Mouse (Mus musculus) liver, embryonic 11.5 days (tissue): ENCODE measurements at regions not wholly inside any gene's neighbourhood (a gene's known extent, or its start where the extent isn't known, plus 50 kb on each side); places are given as distances from the start of the nearest gene placed in this dataset.

Experiments used
- ATAC-seq: fragments of 200-750 bp; cut with Nextera tagmentation; replicated peaks from 2 replicates; pipeline ENCODE4 v1.8.0; 2017; ENCODE audit warnings: moderate number of reproducible peaks, mild to moderate bottlenecking, moderate TSS enrichment, moderate library complexity; ENCODE audit not compliant: low FRiP score
- DNase-seq: peaks from one replicate; pipeline ENCODE4 v3.0.0-alpha.2; 2017; ENCODE audit warnings: low spot score
- H3K27ac ChIP-seq: fragments of 300-500 bp; sonication (generic); 2 replicates; pipeline ENCODE4 v1.5.1; 2014; ENCODE audit warnings: mild to moderate bottlenecking, low read depth, low read length, control low read depth
- H3K27me3 ChIP-seq: fragments of 300-500 bp; sonication (generic); replicated peaks from 2 replicates; pipeline ENCODE4 v1.6.1; 2014; ENCODE audit warnings: low read length, mixed read lengths; ENCODE audit not compliant: control insufficient read depth, insufficient read depth
- H3K36me3 ChIP-seq: fragments of 300-500 bp; sonication (generic); 2 replicates; pipeline ENCODE4 v1.6.1; 2014; ENCODE audit warnings: mild to moderate bottlenecking, low read length, moderate library complexity, mixed read lengths; ENCODE audit not compliant: control insufficient read depth, insufficient read depth
- H3K4me1 ChIP-seq: fragments of 300-500 bp; sonication (generic); replicated peaks from 2 replicates; pipeline ENCODE4 v1.6.1; 2014; ENCODE audit warnings: low read length, mixed read lengths; ENCODE audit not compliant: control insufficient read depth, insufficient read depth
- H3K4me2 ChIP-seq: fragments of 300-500 bp; sonication (generic); 2 replicates; pipeline ENCODE4 v1.6.1; 2014; ENCODE audit warnings: mild to moderate bottlenecking, control low read depth, moderate library complexity
- H3K4me3 ChIP-seq: fragments of 300-500 bp; sonication (generic); 2 replicates; pipeline ENCODE4 v1.5.1; 2014; ENCODE audit warnings: low read depth, low read length, control low read depth
- H3K9ac ChIP-seq: fragments of 300-500 bp; sonication (generic); 2 replicates; pipeline ENCODE4 v1.6.1; 2014; ENCODE audit warnings: low read depth, low read length, control low read depth
- H3K9me3 ChIP-seq: fragments of 300-500 bp; sonication (generic); 2 replicates; pipeline ENCODE4 v1.6.1; 2016; ENCODE audit warnings: low read length, inconsistent platforms, mixed read lengths; ENCODE audit not compliant: control insufficient read depth
- WGBS: fragments of 180-500 bp; shearing (Covaris S2); extraction: QIAGEN DNeasy Blood & Tissue Kit; methylation state at CpG from one replicate; pipeline ENCODE4 v1.1.7; 2014; 5-methylcytosine and 5-hydroxymethylcytosine counted together

- H3K9me3 ChIP-seq, result no peaks in the 10 kb centered on the region
- no peak overlapping the region for H3K4me2 ChIP-seq
- no peaks in the 10 kb centered on the region for H3K27me3 ChIP-seq
- no peaks in the 10 kb centered on the region for H3K36me3 ChIP-seq
- 43% methylated on average over 4 of the region's 4 CpGs for WGBS
- H3K27ac ChIP-seq, result no peak overlapping the region
- ATAC-seq (no peak), DNase-seq (no peak)
- no peaks in the 10 kb centered on the region for H3K4me1 ChIP-seq
- no peak overlapping the region for H3K9ac ChIP-seq
- no peak overlapping the region for H3K4me3 ChIP-seq
These were observed 116.2 kb upstream of the Mpped2 start for GRCm38 (mm10) chr2:106576746-106577323.

GRCm38 (mm10) chr2:106578062-106578461 is 115.0 kb upstream of the Mpped2 start:
- H3K27me3 ChIP-seq, result no peaks in the 10 kb centered on the region
- 68% methylated on average over 1 of the region's 1 CpGs for WGBS
- no peaks in the 10 kb centered on the region for H3K4me1 ChIP-seq
- no peaks in the 10 kb centered on the region for H3K36me3 ChIP-seq
- H3K27ac ChIP-seq, result no peak overlapping the region
- H3K4me3 ChIP-seq, result no peak overlapping the region
- H3K9ac ChIP-seq, result no peak overlapping the region
- DNase-seq (no peak), ATAC-seq (no peak)
- no peak overlapping the region for H3K4me2 ChIP-seq
- no peaks in the 10 kb centered on the region for H3K9me3 ChIP-seq

DNA sequence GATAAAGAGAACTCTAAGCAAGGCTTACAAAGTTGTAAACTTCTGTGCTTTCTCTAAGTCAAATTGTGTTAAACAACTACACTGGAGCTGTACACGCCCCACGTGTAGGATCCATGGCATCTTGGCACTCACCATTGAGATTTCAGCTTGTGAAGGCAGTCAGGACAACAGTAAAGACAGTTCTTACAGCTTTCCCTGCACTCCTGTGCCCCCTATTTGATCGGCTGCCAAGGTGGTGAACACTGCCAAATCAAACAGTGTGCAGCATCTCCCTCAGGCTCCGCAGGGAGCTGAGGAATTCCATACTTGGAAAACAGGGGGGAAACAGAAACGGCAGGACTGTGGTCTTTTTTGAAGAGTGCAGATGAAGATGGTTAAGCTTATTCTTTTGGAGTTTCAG is 112.4 kb upstream of the Mpped2 start:
- Histone ChIP-seq H3K9me3 (no peaks in the 10 kb centered on the region), H3K36me3 (no peaks in the 10 kb centered on the region), H3K27ac (no peak overlapping the region), H3K4me3 (no peak overlapping the region), H3K4me2 (no peak overlapping the region), H3K27me3 (no peaks in the 10 kb centered on the region), H3K4me1 (no peaks in the 10 kb centered on the region), H3K9ac (no peak overlapping the region)
- ATAC-seq (no peak), DNase-seq (no peak)
- 66% methylated on average over 5 of the region's 5 CpGs for WGBS

GRCm38 (mm10) chr2:106621251-106621650 is 71.8 kb upstream of the Mpped2 start:
- Histone ChIP-seq H3K4me2 (no peak overlapping the region), H3K4me3 (no peak overlapping the region), H3K27me3 (no peaks in the 10 kb centered on the region), H3K9ac (no peak overlapping the region), H3K4me1 (no peaks in the 10 kb centered on the region), H3K27ac (no peak overlapping the region), H3K9me3 (no peaks in the 10 kb centered on the region), H3K36me3 (no peaks in the 10 kb centered on the region)
- 73% methylated on average over 3 of the region's 3 CpGs for WGBS
- ATAC-seq (no peak), DNase-seq (no peak)

DNA sequence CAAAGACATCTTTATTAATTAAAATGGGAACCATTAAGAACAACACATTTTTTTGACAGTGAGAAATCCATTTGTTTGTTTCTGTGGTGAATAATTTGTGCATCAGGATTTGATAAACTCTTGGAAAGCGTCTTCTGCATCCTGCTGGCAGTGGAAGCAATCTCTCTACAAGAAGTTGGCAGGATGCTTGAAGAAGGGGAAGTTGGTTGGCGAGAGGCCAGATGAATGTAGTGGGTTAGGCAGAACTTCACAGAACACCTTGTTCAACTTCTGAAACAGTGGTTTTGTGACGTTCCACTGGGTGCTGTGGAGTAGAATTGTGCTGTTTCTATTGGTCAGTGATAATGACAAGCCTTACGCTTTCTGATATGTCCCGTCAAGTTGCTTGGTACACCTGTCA is 70.7 kb upstream of the Mpped2 start:
- Histone ChIP-seq H3K4me2 (no peak overlapping the region), H3K9me3 (no peaks in the 10 kb centered on the region), H3K36me3 (no peaks in the 10 kb centered on the region), H3K4me1 (no peaks in the 10 kb centered on the region), H3K4me3 (no peak overlapping the region), H3K9ac (no peak overlapping the region), H3K27me3 (no peaks in the 10 kb centered on the region), H3K27ac (no peak overlapping the region)
- ATAC-seq (no peak), DNase-seq (no peak)
- WGBS, result 73% methylated on average over 5 of the region's 5 CpGs

- Histone ChIP-seq H3K27ac (no peak overlapping the region), H3K9ac (no peak overlapping the region), H3K4me1 (no peaks in the 10 kb centered on the region), H3K27me3 (no peaks in the 10 kb centered on the region), H3K36me3 (no peaks in the 10 kb centered on the region), H3K4me3 (no peak overlapping the region), H3K4me2 (no peak overlapping the region), H3K9me3 (no peaks in the 10 kb centered on the region)
- WGBS, result 91% methylated on average over 2 of the region's 2 CpGs
- DNase-seq (no peak), ATAC-seq (no peak)
These were observed 69.4 kb upstream of the Mpped2 start for GRCm38 (mm10) chr2:106623680-106624079.

DNA sequence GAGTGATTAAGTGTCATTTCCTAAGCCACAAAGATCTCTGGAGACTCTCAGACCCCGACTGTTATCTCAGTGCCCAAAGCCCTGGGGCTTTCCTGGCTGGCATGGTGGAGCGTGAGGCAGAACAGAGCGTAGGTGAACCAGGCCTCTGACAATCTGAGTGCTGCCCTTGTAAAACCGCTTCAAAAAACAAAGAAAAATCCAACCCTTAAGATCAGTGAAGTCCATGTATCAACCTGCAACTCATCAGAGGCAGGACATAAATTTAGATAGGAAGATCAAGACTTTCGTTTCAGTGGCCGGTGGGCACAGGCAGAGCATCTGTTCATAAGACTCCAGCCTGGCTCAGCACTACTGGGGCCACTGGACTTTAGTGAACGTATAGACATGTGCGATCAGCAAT is 61.1 kb upstream of the Mpped2 start:
- H3K9ac ChIP-seq, result no peak overlapping the region
- 69% methylated on average over 8 of the region's 8 CpGs for WGBS
- H3K4me1 ChIP-seq, result no peaks in the 10 kb centered on the region
- no peaks in the 10 kb centered on the region for H3K36me3 ChIP-seq
- no peak overlapping the region for H3K4me3 ChIP-seq
- H3K27ac ChIP-seq, result no peak overlapping the region
- H3K9me3 ChIP-seq, result no peaks in the 10 kb centered on the region
- H3K27me3 ChIP-seq, result no peaks in the 10 kb centered on the region
- H3K4me2 ChIP-seq, result no peak overlapping the region
- no peak for ATAC-seq
- DNase-seq, result no peak
